Mouse (Mus musculus) urinary bladder, postnatal 4 days (tissue): Measurements from ENCODE around the gene Avpi1.

ENCODE experiments used
- DNase-seq, 2 experiments: peaks; one replicate each; pipeline ENCODE4 v3.0.0; 2021 to 2022; ENCODE audit warnings: low spot score in 2 of 2

Avpi1 gene

DNA sequence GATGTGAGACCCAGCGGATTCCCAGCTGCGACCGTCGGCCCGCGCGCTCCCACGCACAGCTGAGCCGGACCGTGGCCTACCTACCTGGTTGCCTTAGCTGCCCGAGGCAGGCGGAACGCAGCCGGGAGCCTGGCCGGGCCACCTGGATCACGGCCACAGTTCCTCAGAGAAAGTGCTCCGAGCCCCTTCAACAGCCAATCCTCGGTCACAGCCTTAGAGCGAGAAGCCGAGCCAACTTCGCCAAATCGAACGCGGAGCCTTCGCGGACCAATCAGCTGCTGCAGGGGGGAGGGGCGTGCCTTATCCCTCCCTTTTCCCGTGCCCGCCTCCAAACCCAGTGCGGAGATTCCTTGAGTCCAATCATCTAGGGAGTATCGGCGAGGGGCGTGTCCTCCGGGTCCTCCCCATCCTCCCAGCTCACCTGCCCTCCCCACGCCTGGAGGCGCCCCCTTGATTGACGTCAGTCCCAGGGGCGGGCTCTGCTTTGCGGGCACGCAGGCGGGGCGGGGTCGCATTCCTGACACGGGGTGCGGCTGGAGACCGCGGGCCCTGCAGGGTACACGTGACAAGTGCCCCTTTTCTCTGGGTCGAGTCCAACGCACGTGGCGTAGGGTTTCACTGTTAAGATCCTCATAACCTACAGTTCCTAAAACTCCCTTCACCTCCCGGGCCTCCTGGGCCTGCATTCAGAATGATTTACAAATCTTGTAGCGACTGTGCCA lies at the start of gene Avpi1:
Gene Avpi1 (minus strand): TSS at position 273 of the 722 bp plus-strand sequence.
- DNase-seq: peak; percentile 96 to 97

DNA sequence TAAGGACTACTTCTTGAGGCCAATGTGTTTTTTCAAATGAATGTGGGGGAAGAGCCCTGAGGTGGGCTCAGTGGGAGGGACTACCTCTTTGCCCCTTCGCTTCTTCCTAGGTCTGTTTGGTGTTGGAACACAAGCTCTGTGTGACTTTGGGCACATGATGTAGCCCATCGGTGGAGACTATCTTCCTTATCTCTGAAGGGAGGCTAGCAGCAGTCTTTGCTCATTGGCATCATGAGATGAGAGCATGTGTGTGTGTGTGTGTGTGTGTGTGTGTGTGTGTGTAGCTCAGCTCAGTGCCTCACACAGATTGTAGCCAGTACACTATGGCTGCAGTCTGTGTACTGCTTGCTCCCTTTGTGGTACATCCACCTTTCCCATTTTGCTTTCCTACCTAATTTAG lies 48.6 kb upstream of the Avpi1 start:
- no peak for DNase-seq

DNA sequence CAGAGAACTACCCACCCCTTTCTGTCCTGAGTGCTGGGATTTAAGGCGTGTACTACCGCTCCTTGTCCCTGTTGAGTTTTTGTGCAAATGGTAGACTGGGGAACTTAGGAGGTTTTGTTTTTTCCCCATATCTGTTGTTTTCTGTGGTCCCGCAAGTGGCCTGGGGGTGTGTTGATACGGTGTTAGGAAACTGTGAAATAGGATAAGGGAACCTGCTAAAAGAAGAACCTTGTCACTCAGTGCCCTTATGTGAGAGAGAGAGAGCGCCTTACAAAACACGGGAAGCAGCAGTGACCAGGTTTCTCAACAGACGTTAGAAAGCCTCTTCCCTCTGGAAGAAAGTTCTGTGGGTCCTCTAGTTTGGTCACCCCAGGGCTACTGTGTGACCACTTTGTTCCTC lies 48.0 kb upstream of the Avpi1 start:
- no peak for DNase-seq

DNA sequence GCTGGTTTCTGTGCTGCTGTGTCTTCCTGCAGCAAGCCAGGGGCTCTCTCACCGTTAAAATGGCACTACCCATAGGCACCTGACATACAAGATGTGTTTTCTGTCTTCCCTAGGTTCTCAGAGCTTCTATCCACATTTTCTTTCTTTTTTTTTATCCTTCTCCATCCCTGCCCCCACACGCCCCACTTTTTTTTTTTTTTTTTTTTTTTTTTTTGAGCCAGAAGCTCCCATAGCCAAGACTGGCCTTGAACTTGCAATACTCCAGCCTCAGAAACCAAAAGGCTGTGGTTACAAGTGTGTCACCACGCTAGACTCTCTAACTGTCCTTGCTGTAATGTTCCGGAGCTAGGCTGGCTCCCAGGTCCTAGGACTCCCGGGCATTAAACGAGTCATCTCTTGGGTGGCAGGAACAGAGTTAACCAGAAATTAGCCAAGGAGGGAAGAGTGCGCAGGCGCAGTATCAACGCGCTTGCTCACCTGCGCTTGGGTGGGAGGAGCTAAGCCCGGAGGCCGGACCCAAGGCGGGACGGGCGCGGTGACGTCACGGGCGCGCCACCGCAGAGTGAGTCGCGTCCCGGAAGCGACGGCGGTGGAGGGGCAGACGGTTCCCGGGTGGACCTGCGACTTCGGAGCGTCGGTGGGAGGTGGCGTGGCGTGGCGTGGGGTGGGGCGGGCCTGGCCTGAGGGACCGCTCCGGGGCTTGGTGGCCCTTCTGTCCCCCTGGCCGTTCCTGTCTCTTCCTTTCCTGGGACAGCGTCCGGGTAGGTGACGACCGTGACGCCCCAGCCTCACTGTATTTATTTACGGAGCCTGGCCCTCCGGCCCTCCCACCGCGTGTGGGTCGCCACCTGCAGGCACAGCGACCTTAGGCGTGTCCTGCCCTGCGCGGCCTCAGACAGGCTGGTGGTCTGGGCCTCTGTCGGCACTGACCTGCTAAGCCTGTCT lies 41.4 kb upstream of the Avpi1 start:
- DNase-seq: peak; percentile 87 to 91

DNA sequence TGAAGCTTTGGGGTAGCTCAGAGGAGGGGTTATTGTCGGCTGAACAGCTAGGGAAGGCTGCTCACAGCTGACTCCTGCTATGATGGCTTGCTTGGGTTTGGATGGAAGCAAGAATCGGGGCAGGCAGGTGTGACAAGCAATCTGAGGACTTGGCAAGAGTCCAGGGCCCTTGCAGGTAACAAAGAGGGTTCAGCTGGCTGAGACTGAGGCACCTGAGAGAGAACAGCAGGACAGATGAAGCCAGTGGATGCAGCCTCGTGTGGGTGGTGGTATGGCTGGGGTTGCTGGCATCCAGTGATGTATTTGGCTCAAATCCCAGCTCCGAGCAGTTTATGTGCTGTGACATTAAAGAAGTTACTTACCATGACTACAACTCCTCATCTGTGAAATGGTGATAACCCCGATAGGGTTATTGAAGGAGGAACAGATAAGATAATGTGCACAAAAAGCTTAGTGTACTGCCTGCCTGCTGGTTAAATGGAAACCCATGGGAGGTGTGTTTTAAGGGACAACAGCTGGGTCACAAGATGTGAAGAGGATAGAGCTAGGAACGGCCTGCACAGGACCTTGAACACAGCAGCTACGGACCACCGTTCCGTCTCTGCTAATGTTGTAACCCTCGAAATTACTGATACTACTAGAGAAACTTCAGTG lies 40.6 kb upstream of the Avpi1 start:
- no peak for DNase-seq

DNA sequence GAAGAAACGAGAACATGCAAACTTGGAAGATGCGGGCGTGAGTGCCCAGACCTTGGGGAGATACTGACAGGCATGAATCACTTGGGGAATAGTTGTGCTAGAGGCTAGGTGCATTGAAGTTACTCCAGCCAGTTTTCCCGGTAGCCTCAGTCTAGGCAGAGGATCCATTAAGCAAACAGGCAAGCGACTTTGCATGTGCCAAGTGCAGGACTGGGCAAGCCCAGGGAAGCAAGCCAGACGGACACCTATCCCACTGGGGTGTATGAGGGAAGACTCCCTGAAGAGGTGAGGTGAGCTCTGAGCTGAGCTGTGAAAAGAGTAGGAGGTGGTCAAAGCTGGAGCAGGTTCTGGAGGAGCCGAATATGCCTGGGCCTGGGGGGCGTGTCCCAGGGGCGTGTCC lies 38.6 kb upstream of the Avpi1 start:
- no peak for DNase-seq

DNA sequence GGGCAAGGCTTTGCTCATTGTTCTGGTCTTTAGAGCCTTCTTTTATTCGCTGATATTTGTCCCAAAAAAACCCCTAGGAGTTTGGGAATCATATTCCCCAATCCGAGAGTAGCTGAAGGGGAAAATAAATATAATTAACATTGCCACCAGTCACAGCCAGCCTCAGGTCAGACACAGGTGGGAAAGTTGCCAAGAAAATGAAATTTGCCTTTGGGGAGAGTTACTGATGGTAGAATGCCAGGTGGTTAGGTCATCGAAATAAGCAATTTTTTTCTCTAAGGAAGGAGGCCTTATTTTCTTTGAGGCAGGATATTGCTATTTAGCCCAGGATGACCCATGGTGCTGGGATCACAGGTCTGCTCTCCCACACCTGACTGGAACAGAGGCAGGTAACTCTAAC lies 37.9 kb upstream of the Avpi1 start:
- no peak for DNase-seq

DNA sequence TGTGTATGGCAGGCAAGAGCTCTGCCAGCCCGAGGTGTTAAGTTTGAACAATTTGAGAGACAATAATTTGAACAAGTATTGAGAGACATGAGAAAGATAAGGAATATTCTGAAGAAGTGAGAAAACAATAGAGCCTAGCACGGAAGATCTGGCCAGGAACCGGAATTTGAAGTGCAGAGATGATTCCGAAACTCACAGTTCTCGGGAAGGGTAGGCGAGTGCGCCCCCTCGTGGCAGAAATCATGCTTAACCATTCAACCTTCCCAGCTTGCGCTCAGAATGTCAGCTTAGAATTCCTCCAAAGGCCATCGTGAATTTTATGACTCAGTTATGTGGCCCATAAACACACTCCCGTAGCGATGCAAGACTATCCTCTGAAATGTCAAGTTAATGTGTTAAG lies 37.3 kb upstream of the Avpi1 start:
- peak; percentile 77 to 94 for DNase-seq

DNA sequence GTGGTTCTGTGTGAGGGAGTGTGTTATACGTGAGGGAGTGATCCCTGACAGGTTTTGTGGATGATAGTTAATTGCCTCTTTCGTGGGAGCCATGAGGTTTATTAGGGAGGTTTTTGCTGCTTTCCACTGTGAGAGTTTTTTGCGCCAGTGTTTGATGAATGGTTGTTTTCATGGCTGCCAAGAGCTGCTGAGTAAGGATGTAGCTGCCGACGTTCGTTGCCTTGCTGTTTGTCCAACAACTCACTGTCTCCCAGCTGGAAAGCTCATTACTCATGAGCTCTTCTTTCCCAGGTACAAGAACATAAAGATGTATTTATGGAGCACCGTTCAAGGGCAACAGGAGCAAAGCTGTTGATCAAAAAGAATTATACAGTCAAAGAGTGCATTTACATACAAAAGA lies 35.3 kb upstream of the Avpi1 start:
- DNase-seq: no peak

DNA sequence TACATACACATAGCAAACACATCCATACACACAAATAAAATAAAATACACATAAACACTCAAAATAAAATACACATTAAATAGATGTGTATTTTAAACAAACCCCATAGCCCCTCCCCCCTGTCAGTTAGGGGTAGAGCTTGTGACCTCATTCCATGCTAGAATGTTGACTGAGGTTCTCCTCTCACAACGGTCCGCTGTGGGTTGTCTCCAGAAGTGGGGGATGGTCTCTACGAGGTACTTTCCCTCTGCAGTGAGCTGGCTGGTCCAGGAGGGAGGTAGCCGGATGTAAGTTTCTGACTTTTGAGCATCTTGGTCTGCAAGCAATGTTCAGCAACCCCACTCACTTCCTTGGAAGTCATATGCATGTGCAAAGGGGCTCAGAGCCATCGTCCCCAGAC lies 34.9 kb upstream of the Avpi1 start, which contains the start of gene Zfyve27:
Gene Zfyve27 (plus strand): TSS at position 188 of the 400 bp plus-strand sequence.
- DNase-seq: no peak

DNA sequence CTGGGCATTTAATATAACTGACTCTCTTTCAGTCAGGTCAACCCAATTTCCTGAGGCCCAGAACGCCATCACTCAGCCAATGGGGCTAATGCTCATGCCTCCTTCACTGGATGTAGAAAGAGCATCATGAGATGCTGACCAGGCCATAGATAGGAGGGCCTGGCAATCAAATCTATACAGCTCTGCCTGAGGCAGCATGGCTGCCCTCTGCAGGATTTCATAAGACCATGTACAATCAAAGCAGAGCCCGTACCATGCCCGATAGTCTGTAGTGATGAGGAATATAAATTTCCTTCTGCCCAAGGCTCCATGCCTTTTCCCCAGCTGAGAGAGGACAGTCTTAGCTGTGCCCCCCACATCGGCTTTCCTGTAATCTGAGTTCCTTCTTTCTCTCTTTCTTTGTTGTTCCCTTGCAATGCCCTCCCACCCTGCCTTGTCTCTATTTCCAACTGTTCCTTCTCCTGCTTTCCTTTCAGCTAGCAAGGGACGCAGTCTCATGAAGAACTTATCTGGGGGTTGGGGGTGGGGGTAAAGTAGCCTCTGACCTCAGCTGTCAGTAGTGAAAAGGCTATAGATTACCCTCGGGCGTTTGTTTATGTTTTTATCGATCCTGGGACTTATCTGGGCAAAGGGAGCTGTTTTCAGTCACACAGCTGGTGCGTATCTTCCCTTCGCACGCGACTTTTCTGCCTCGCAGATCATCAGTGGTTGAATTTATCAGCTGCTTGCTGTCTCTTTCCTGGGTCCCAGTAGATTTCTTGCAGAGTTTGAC lies 29.6 kb upstream of the Avpi1 start:
- no peak for DNase-seq

DNA sequence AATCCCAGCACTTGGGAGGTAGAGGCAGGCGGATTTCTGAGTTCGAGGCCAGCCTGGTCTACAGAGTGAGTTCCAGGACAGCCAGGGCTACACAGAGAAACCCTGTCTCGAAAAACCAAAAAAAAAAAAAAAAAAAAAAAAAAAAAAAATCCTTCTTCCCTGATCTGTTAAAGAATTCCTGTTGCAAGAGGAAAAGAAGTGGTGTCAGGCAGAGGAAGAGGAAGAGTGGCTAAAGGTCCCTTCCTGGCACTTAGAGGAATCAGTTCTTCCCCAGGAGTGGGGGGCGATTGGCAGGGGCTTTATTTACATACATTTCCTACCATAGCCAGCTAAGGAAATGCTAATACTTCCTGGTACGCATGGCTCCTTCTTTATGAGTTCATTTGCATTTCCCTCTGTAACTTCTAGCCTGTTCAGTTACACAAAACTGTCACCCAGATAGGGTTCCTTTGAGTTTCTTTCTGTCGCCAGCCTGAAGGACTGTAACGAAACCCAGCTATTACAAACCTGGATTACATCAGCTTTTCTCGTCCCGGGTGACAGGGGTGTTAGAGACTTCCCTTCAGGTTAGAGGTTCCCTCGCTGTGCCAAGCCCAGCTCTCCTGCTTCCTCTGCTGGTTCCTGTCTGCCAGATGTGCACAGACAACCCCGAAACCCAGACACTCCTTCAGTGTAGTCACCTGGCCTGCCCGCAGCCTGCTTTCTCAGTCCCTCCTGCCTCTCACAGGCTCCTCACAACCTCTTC lies 28.8 kb upstream of the Avpi1 start:
- DNase-seq: no peak

DNA sequence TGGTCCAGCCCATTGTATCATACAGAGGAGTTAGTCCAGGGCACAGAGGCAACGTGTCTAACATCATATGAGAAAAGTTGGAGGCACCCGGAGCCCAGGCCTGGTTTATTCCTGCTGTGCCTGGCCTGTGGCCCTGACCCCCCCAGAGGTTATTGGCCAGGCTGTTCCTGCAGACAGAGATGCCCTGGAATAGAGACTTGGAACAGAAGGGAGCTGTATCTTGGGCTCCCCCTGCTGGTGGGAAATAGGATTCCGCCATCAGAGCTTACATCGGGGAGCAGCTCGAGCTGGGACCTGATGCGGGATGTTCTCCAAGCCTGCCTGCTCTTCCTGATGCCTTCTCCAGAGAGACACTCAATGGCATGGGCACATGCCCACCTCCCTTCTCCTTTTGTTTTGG lies 23.1 kb upstream of the Avpi1 start:
- DNase-seq: peak; percentile 80 to 82

DNA sequence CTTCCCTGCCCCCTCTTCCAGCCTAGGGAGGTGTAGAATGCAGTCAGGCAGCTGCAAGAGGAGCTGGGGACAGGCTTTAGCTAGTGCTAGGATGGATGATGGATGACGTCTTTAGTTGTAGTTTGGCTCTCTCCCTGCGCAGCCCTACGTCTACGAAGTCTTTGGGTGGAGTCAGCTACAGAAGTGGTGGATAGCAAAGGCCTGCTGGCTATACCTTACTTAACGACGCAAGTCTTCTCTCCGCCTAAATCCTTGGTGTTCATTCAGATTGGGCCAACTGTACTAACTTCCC lies 19.7 kb upstream of the Avpi1 start:
- no peak for DNase-seq

DNA sequence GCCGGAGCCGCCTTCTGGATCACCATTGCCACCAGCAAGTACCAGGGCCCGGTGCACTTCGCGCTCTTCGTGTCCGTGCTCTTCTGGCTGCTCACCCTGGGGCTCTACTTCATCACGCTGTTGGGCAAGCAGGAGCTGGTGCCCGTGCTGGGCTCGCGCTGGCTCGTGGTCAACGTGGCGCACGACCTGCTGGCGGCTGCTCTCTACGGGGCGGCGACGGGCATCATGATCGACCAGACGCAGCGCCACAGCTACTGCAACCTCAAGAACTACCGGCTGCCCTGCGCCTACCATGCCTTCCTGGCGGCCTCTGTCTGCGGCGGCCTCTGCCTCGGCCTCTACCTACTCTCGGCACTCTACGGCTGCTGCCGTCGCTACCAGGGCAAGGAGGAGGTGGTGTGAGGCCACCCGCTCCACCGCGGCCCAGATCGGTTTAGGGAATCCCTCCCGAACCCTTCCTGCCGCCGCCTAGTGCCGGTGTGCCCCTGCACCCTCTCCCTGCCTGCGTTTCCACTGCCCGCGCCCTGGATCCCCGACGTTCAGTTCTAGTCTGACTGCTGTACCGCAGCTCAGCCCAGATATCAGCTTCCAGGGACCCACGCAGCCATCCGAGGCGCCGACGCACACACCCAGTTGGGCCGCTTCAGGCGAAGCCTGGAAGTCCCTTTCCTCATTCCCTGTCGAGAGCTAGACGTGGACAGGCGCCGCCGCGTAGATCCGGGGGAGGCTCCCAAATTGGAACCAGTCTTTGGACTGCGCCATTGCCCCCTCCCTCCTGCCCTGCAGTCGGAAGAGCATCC lies 19.1 kb upstream of the Avpi1 start:
- DNase-seq: peak; percentile 73 to 76

DNA sequence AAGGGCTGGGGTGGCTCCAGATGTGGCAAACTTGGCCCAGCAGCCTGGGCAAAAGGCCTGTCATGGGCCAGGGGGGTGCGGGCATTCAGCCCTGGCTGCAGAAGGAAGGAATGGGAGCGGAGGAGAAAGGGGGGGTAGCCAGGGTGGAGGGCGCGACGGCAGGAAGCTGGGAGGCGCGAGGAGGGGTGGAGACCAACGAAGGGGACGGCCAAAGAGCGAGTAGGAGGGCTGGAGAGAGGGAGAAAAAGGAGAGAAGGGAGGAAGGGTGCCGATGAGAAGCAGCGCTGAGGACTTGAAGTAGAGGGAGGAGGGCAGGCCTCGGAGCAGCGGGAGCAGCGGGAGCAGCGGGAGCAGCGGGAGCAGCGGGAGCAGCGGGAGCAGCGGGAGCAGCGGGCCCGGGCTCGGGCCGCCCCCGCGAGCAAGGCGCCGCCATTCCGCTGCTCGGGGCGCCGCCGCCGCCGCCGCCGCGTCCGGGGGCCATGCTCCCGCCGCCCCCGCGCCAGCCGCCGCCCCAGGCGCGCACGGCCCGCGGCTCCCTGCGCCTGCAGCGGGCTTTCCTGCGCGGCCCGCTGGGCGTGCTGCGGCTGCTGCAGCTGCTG lies 18.4 kb upstream of the Avpi1 start, which contains the start of gene Marveld1:
Gene Marveld1 (plus strand): TSS at position 231 of the 599 bp plus-strand sequence.
- peak; percentile 85 to 86 for DNase-seq

DNA sequence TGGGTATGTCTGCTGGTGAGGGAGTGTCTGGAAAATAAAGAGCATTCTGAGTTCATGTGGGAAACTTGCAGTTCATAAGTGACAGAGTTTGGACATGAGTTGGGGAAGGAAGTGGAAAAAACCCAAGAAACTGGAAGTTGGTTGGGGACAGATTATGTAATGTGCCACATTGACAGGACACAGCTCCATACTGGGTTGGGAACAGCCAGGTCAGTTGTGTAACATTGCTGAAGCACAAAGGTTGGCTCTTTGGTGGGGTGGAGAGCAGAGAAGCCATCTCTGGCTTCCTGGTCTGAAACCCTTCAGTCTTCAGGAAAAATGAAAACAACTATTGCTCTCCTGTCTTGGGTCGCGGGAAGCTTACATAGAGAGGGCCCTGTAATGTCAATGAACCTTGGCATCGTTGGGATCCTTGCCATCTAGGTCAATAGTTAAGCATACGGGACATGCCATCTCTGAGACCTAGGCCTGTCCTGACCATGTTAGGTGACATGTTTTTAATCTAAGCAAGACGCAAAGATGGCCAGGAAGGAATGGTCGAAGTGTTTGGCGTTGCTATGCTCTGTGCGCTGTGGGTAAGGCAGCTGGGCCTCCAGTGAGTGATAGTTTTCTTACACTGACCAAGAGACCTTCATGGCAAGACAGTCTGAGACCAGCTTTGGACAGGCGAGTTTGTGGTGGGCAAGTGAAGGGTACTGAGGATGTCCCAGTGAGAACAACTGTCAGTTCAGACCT lies 17.6 kb upstream of the Avpi1 start:
- no peak for DNase-seq

DNA sequence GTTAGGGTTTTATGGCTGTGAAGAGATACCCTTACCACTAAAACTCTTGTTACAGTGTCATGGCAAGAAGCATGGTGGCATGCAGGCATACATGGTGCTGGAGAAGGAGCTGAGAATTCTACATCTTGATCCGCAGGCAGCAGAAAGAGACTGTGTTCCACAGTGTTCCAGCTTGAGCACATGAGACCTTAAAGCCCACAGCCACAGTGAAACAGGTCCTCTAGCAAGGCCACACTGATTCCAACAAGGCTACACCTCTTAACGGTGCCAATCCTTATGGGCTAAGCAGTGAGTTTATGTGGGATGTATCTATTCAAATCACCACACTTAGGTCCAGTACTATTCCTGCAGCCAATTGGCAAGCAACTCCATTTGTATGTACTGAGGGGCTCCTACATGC lies 16.9 kb upstream of the Avpi1 start:
- DNase-seq: no peak

DNA sequence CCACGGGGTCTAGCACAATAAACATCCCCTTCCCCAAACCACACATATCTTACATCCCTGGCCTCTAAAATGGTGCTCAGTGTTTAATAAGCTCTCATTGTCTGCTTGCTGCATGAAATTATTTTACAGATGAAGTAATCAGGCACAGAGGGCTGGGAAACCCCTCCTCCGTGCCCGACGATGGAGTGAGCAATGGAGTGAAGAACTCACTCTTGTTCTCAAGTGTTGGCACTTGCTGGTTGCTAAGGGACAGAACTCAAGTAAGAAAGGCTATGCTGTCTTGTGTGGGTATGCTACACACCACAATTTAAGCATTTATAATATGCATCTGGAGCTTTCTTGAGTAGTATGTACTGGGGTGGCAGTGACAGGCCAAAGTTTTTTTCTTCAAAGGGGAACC lies 16.4 kb upstream of the Avpi1 start:
- no peak for DNase-seq
